Mouse (Mus musculus) left cerebral cortex, adult 9 months (tissue): ENCODE results near the gene Cd300lb.
A peak's percentile ranks its signal among the peaks of the same experiment; 100 is the strongest.

ENCODE experiments used
- DNase-seq, 2 experiments: peaks; one replicate each; pipeline ENCODE4 v3.0.0; 2022; ENCODE audit warnings: low spot score in 2 of 2

Cd300lb gene

DNA sequence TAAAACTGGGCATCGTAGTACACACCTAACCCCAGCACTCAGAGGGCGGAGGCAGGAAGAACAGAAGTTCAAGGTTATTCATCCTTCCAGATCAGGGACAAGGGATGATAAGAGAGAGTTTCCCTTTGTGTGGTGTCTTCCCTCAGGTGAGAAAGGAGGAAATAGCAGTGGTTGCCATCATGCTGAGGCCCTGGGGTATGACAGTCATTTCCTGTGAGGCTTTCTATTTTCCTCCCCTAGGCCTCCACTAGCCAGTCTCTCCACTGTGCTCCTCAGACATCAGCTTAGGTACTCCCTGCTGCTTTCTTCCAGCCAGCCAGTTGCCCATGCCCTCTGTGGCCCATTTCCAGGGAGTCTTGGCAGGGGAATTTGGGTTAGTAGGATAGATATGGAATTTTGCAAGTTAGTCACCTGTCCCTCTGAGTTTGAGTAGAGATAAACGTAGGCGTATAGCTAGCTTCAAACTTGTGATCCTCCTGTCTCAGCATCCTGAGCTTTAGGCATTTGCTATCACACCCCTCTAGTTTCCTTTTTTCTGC lies 50.9 kb downstream of the Cd300lb start:
- no peak for DNase-seq

DNA sequence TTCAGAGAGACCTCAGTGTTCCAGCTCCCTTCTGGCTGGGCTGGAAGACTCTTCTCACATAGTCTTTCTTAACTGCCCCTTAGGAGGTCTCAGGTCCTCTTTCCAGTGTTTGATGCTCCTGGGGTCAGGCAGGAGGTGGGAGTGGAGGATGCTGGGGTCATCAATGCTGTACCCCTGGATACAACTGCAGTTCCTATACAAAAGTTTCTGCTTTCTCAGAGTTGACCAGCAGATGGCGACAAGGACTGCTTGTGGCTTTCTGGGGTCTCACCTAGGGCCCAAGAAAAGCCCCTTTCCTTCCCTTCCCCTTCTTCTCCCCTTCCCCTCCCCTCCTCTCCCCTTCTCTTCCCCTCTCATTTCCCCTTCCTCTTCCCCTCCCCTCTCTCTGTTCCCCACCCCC lies 53.6 kb downstream of the Cd300lb start:
- DNase-seq: peak in 1 of 2 experiments; percentile 33

DNA sequence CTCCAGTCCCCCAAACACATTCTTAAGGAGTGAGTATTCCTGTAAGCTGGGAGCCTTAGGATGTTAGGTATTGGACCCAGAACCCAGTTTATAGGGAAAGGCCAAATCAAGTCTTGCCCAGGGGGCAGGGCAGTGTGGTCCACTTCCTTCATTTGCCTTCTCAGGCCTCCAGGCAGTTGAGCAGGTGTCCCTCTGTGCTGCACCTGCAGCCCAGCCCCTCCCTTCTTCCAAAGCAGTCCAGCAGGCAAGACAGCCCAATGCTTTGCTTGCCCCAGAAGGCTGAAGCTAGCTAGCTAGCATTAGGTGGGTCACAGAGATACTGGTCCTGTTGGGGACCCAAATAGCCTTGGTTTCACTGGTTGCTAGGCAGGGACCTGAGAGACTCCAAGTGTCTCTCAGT lies 54.0 kb downstream of the Cd300lb start:
- DNase-seq: no peak

DNA sequence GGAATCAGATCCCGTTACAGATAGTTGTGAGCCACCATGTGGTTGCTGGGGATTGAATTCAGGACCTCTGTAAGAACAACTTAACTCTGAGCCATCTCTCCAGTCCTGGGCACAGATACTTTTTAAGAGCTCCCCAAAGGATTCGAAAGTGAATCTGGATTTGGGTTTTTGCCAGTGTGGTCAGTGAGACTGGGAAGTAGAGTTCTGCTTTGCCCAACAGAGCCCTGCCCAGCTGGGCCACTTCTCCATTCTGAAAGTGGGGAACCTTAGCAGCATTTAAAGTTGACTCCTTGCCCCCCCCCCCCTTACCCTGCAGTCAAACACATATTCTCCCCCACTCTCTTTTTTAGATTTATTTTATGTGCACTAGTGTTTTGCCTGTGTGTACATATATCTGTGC lies 54.5 kb downstream of the Cd300lb start:
- no peak for DNase-seq

DNA sequence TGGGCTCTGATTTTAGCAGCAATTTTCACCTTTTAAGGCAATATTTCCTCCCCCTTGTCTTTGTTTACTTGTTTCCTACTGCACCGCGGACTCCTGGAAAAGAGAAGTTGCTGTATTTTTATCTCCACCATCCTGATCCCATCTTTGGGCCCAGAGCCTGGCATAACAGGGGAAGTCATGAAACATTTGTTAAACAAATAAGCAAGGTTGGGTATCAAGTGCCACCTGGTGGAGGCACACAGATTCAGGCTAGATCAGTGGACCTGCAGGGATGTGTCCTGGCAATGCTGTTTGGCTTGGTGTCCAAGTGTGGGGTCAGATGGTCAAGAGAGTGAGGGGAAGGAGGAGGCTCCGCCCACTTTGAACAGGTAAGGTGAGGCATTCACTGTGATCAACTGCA lies 57.0 kb downstream of the Cd300lb start:
- peak in 1 of 2 experiments; percentile 67 for DNase-seq

DNA sequence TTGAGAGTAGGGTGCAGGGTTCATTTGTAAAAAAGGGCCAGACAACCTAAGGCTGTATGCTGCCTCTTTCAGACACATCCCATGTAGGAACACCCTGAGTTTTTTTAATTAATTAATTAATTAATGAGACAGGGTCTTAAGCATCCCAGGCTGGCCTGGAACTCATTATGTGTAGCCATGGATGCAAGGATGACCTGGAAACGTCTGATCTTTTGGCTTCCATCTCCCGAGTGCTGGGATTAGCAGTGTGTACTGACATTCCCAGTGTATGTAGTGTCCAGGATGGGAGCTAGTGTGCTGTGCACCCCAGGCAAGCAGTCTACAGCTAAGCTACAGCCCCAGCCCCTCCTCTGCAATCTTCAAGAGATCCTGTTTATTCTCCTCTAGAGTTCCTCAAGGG lies 57.6 kb downstream of the Cd300lb start:
- DNase-seq: no peak

DNA sequence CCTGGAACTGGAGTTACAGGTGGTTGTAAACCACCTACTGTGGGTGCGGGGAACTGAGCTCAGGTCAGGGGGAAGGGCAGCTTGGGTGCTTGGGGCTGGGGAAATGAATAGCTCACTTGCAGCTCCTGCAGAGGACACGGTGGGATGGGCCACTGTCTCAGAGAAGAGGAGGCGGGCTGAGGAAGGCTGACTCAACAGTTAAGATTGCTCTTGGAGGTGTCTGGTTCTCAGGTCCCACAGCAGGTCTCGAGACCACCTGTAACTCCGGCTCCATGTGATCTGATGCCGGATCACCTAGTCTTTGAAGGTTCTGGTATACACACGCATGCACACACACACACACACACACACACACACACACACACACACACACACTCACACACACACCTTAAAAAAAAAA lies 58.0 kb downstream of the Cd300lb start:
- no peak for DNase-seq

DNA sequence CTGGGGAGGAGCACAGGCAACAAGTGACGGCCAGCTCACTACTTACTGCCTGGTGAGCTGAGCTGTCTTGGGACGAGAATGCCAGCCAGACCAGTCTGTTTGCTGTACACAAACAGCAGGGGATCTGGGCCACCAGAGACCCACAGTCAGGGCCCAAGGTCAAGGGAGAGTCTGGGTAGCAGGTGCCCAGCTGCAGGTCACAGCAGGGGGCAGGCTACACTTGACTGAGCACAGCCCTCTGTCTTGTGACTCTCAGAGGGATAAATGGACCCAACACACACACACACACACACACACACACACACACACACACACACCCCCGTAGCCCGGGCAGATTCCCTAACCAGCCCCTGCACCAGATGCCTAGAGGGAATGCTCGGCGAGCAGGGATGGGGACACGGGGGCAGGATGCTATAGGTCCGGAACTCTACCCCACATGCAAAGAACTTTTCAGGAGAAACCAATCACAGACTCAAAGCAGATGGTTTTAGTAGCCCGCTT lies 58.8 kb downstream of the Cd300lb start:
- no peak for DNase-seq

DNA sequence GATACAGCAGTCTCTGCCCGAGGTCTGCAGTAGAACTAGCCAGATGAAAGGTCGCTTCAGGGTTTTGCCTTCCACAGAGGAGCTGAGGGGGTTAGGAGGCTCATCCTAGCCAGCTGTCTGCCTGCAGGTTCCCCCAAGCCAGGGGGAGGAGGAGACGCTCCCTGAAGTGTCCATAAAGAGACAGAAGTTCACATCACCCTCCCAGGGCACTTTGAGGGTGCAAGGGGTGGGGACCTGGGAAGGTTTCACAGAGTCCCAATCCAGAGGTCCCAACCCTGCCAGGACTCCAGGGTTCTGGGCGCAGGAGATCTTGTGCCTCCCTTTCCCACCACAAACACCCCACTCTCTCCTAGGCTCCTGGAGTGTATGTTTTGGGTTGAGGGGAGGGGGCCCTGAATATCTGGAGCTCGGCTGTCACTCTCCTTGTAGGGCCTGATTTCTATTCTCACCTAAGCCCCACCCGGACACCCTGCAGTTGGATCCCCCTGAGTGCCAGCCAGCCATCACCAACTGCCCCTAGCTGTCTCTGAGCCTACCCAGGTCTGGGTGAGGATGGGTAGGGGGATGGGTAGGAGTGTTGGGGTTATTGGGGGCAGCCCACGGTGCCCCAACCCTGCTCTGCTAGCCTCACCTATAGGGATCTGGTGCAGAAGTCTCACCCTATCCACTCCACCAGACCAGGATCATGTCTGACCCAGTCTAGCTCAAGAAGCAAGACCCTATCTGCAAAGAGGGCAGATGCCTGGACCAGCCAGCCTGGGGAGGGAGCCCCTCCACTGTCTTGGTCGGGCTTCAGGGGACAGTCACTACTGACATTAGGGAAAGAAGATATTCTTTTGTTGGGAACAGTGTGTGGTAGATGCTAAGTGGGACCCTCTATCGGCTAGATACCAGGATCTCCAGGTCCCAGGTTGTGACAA lies 59.7 kb downstream of the Cd300lb start:
- DNase-seq: no peak

DNA sequence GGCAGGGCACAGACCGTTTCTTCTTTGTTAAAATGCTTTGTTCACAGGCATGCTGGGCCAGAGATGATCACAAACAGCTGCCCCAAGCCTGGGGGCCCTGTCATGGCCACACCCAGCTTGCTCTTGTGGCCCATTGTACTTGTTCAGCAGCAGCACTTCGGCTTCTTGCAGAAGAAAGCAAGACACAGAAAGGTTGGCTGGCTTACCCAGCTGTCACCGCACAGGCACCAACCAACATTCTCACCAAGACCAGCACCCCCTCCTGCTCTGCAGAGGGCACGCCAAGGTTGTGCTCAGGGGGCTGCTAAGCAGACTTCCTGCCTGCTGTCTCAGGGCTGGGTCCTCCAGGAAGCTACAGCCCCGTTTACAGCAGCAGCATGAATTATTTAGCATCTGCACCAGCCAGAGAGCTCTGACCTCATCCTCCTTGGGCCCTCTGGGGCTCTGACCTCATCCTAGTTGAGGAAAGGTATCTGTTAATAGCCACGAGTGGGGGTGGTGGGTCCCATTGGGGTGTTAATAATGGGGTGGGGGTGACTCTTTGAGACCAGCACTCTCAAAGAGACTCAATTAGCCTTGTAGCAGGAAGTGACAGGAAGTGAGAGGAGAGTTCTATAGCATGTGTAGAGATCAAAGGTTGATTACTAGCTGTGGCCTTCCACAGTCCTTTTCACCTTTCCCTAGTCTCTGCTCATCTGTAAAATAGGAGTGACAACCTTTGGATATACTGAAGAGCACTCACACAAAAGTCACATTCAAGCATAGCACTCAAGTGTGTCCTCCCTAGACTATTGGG lies 61.0 kb downstream of the Cd300lb start:
- DNase-seq: no peak
